Mouse (Mus musculus) gastrocnemius, postnatal 36 days (tissue): ENCODE results near the gene Cyb561d1. TPM values are rescaled to one million over a fixed set of nuclear protein-coding genes. Genes with fewer than 3 reads are reported as not detected.

ENCODE experiments used
- DNase-seq, 2 experiments: peaks; one replicate each; pipeline ENCODE4 v3.0.0; 2022
- intact Hi-C: fragments of 180-260 bp; cut with DNase I; formaldehyde crosslinking; loops from one replicate; pipeline ENCODE4 v1.15.1; 2025
- total RNA-seq, 2 experiments: library from RNA; stranded (reverse); gene quantifications; 2 replicates each; pipeline ENCODE4 v1.2.3; 2021

Gene Cyb561d1
- total RNA-seq, 2 experiments from 2014 or later = 2.5 to 3.1 TPM

GRCm38 (mm10) chr3:108205601-108206000, 4.6 kb upstream of the Cyb561d1 start:
- intact Hi-C loops = no loop called here
- no peak for DNase-seq

- intact Hi-C loops = loop anchor here (1.0 kb wide), 1 partner anchor 40 kb away; no protein-coding TSS in a partner anchor
- DNase-seq = no peak
Measured at GRCm38 (mm10) chr3:108204470-108204869, 3.5 kb upstream of the Cyb561d1 start.

- intact Hi-C loops = loop anchor here (1.0 kb wide), 1 partner anchor 39 kb away; no protein-coding TSS in a partner anchor
- DNase-seq = peak; percentile 76 to 79
Measured at GRCm38 (mm10) chr3:108203621-108204325, 2.8 kb upstream of the Cyb561d1 start.

- DNase-seq = no peak
- intact Hi-C loops = no loop called here
Measured at GRCm38 (mm10) chr3:108203212-108203611, 2.2 kb upstream of the Cyb561d1 start.

- intact Hi-C loops = no loop called here
- no peak for DNase-seq
Measured at GRCm38 (mm10) chr3:108202506-108202905, 1.5 kb upstream of the Cyb561d1 start.

- intact Hi-C loops = no loop called here
- DNase-seq = no peak
Measured at GRCm38 (mm10) chr3:108199231-108199630, 1.8 kb downstream of the Cyb561d1 start.

GRCm38 (mm10) chr3:108197066-108197497, 3.9 kb downstream of the Cyb561d1 start:
- DNase-seq = peak in 1 of 2 experiments; percentile 35
- intact Hi-C loops = no loop called here

GRCm38 (mm10) chr3:108195941-108196590, 4.9 kb downstream of the Cyb561d1 start:
- intact Hi-C loops = no loop called here
- no peak for DNase-seq

GRCm38 (mm10) chr3:108195287-108195686, 5.7 kb downstream of the Cyb561d1 start:
- intact Hi-C loops = no loop called here
- no peak for DNase-seq

- DNase-seq = no peak
- intact Hi-C loops = loop anchor here (1.0 kb wide), 1 partner anchor 40 kb away; no protein-coding TSS in a partner anchor
Measured at GRCm38 (mm10) chr3:108193686-108194085, 7.3 kb downstream of the Cyb561d1 start.

GRCm38 (mm10) chr3:108189897-108190296, 11.1 kb downstream of the Cyb561d1 start:
- DNase-seq = no peak
- intact Hi-C loops = no loop called here

- intact Hi-C loops = no loop called here
- no peak for DNase-seq
Measured at GRCm38 (mm10) chr3:108188716-108189490, 12.1 kb downstream of the Cyb561d1 start.

- intact Hi-C loops = no loop called here
- DNase-seq = no peak
Measured at GRCm38 (mm10) chr3:108187111-108187795, 13.8 kb downstream of the Cyb561d1 start.

GRCm38 (mm10) chr3:108186098-108187047, 14.6 kb downstream of the Cyb561d1 start, which contains the start of gene Amigo1:
Amigo1 (plus strand) TSS chr3:108186335.
- intact Hi-C loops = no loop called here
- DNase-seq = peak; percentile 29 to 61

- DNase-seq = no peak
- intact Hi-C loops = no loop called here
Measured at GRCm38 (mm10) chr3:108185460-108186097, 15.4 kb downstream of the Cyb561d1 start.

- no peak for DNase-seq
- intact Hi-C loops = no loop called here
Measured at GRCm38 (mm10) chr3:108184742-108185141, 16.3 kb downstream of the Cyb561d1 start.

GRCm38 (mm10) chr3:108180514-108180913, 20.5 kb downstream of the Cyb561d1 start:
- intact Hi-C loops = no loop called here
- no peak for DNase-seq

- intact Hi-C loops = no loop called here
- DNase-seq = no peak
Measured at GRCm38 (mm10) chr3:108178756-108179715, 22.0 kb downstream of the Cyb561d1 start.
